Mouse (Mus musculus) ES-CJ7 (cell line): ENCODE results near the gene Sp4.

Source experiments
- DNase-seq: peaks from one replicate; pipeline ENCODE4 v3.0.0; 2011; ENCODE audit warnings: low read depth, low spot score

Gene Sp4

GRCm38 (mm10) chr12:118301072-118301865, at the start of gene Sp4:
TSS of gene Sp4 (minus strand) at chr12:118301440.
- peak; percentile 93 for DNase-seq

- DNase-seq = no peak
Measured at GRCm38 (mm10) chr12:118339107-118339506, 37.9 kb upstream of the Sp4 start.

- no peak for DNase-seq
Measured at GRCm38 (mm10) chr12:118338243-118338642, 37.0 kb upstream of the Sp4 start.

GRCm38 (mm10) chr12:118337291-118337690, 36.1 kb upstream of the Sp4 start:
- no peak for DNase-seq

GRCm38 (mm10) chr12:118328739-118329249, 27.6 kb upstream of the Sp4 start:
- no peak for DNase-seq

- no peak for DNase-seq
Measured at GRCm38 (mm10) chr12:118327566-118327965, 26.3 kb upstream of the Sp4 start.

GRCm38 (mm10) chr12:118326161-118326560, 24.9 kb upstream of the Sp4 start:
- no peak for DNase-seq

- no peak for DNase-seq
Measured at GRCm38 (mm10) chr12:118320076-118320475, 18.8 kb upstream of the Sp4 start.

GRCm38 (mm10) chr12:118314477-118314845, 13.2 kb upstream of the Sp4 start:
- no peak for DNase-seq

GRCm38 (mm10) chr12:118313805-118314476, 12.7 kb upstream of the Sp4 start:
- DNase-seq = no peak

GRCm38 (mm10) chr12:118303586-118303985, 2.3 kb upstream of the Sp4 start:
- no peak for DNase-seq

GRCm38 (mm10) chr12:118303066-118303465, 1.8 kb upstream of the Sp4 start:
- no peak for DNase-seq

GRCm38 (mm10) chr12:118301866-118302835, 911 bp upstream of the Sp4 start:
- DNase-seq = peak; percentile 97

GRCm38 (mm10) chr12:118300754-118301071, 527 bp downstream of the Sp4 start:
- no peak for DNase-seq

GRCm38 (mm10) chr12:118299956-118300355, 1.3 kb downstream of the Sp4 start:
- DNase-seq = peak; percentile 18

- no peak for DNase-seq
Measured at GRCm38 (mm10) chr12:118299172-118299571, 2.1 kb downstream of the Sp4 start.

- DNase-seq = no peak
Measured at GRCm38 (mm10) chr12:118298516-118298915, 2.7 kb downstream of the Sp4 start.

GRCm38 (mm10) chr12:118296236-118296635, 5.0 kb downstream of the Sp4 start:
- no peak for DNase-seq

- no peak for DNase-seq
Measured at GRCm38 (mm10) chr12:118295793-118296192, 5.4 kb downstream of the Sp4 start.

- DNase-seq = no peak
Measured at GRCm38 (mm10) chr12:118288947-118289346, 12.3 kb downstream of the Sp4 start.

- DNase-seq = no peak
Measured at GRCm38 (mm10) chr12:118285099-118285498, 16.1 kb downstream of the Sp4 start.

- DNase-seq = no peak
Measured at GRCm38 (mm10) chr12:118281961-118282360, 19.3 kb downstream of the Sp4 start.
